Mouse (Mus musculus): ENCODE data around the gene Hoxa6.

DNA sequence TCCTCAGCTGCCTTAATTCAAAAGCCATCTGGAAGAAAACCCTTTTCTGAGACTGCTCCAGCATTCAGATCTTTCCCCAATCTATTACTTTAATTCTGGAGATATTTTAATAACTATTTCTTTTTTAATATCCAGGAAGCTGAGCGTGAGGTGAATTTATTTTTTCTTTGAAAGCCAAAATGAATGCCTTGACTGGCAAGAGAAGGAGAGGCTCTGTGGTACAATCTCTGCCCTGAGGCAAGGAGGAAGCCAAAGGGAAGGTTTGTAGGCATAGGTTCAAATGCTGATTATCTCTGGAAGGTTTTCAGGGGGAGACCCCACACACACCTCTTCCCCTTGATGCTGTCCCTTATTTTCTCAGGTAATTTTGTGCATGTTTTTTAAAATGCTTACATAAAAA is 41.3 kb downstream of the Hoxa6 start:
- no peak for TF ChIP-seq CTCF (IDR thresholded peaks at IDR 0.05; ENCODE audit: low read depth)
- no peak for TF ChIP-seq EP300 (optimal IDR thresholded peaks at IDR 0.05)
